Mouse (Mus musculus) heart, embryonic 10.5 days (tissue): ENCODE measurements around the gene Hes2. TPM values are rescaled to one million over a fixed set of nuclear protein-coding genes. Genes with fewer than 3 reads are reported as not detected.

Source experiments
- DNase-seq: peaks from one replicate; pipeline ENCODE4 v3.0.0-alpha.2; 2017; ENCODE audit warnings: low spot score
- H3K27ac ChIP-seq: fragments of 300-500 bp; sonication (generic); 2 replicates; pipeline ENCODE4 v1.5.1; 2016; ENCODE audit warnings: mild to moderate bottlenecking
- H3K27me3 ChIP-seq: fragments of 300-500 bp; sonication (generic); 2 replicates; pipeline ENCODE4 v1.6.1; 2016; ENCODE audit warnings: mild to moderate bottlenecking; ENCODE audit not compliant: poor library complexity, insufficient read depth, severe bottlenecking
- H3K36me3 ChIP-seq: fragments of 300-500 bp; sonication (generic); 2 replicates; pipeline ENCODE4 v1.6.1; 2016; ENCODE audit warnings: mild to moderate bottlenecking, moderate library complexity
- H3K4me1 ChIP-seq: fragments of 300-500 bp; sonication (generic); 2 replicates; pipeline ENCODE4 v1.6.1; 2016; ENCODE audit warnings: mild to moderate bottlenecking
- H3K4me3 ChIP-seq: fragments of 300-500 bp; sonication (generic); 2 replicates; pipeline ENCODE4 v1.5.1; 2016; ENCODE audit warnings: mild to moderate bottlenecking, moderate library complexity
- H3K9me3 ChIP-seq: fragments of 300-500 bp; sonication (generic); 2 replicates; pipeline ENCODE4 v1.6.1; 2016; ENCODE audit warnings: mild to moderate bottlenecking, moderate library complexity
- WGBS: fragments of 180-500 bp; shearing (Covaris S2); methylation state at CpG from one replicate; pipeline ENCODE4 v1.1.7; 2016; 5-methylcytosine and 5-hydroxymethylcytosine counted together
- polyA plus RNA-seq: library from polyadenylated mRNA; unstranded; fragments of >200 nt; fragmentation: Nextera tagmentation; extraction: Ambion mirVana; gene quantifications from 2 replicates; pipeline ENCODE4 v1.2.1, GENCODE M21; 2016

Hes2 gene
- not detected in 2 replicates for polyA plus RNA-seq

DNA sequence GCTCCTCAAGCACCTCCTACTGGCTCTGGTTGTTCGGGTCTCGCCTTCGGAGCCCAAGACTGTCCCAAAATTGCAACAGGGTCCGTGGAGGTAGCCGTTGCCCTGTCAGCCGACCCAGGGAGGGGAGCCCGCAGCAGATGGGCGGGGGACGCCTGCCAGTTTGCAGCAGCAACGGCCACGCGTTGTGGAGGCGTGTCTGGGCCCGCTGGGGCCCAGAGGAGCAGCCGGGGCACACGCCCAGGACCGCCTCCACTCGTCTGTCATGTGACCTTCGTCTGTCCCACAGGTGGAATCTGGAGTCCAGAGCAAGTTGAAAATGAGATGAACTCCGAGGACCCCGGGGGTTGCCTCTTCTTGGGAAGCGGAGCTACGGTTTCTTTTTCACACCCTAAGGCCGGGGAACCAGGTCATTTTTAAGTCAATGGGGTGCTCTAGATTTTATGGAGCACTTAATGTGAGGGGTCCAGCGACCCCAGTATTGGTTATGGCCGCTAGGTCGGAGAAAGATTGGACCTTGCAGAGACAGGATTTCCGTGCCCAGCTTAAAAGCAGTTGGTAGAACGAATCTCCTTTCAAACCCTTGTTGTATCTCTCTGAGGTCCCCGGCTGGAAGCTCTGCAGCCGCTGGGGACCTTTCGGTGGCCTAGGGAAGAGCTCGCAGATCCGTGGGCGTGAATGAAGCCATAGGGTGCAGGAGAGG lies at the start of gene Hes2:
Gene Hes2 (plus strand): TSS at position 283 of the 700 bp plus-strand sequence.
- H3K27me3 ChIP-seq = peaks cover 92% of the 10 kb centered on the region
- H3K27ac ChIP-seq = no peak within 1 kb of the TSS
- H3K9me3 ChIP-seq = no peaks in the 10 kb centered on the region
- no peak for DNase-seq
- H3K4me1 ChIP-seq = peaks cover 24% of the 10 kb centered on the region
- peak within 1 kb of the TSS; percentile 47 for H3K4me3 ChIP-seq
- 7% methylated on average over 35 of the region's 35 CpGs for WGBS
- H3K36me3 ChIP-seq = no peaks in the 10 kb centered on the region

DNA sequence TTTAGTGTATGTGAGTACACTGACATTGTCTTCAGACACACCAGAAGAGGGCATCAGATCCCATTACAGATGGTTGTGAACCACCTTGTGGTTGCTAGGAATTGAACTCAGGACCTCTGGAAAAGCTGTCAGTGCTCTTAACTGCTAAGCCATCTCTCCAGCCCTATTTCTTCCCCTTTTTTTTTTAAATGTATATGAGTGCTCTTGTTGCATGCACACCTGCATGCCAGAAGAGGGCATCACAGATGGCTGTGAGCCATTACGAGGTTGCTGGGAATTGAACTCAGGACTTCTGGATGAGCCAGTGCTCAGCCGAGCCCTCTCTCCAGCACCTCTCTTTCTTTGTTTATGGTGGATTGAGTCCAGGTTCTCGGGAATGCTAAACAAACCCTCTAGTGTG lies 49.2 kb upstream of the Hes2 start:
- Histone ChIP-seq H3K36me3 (peaks cover 82% of the 10 kb centered on the region), H3K27me3 (peaks cover 58% of the 10 kb centered on the region), H3K9me3 (no peaks in the 10 kb centered on the region), H3K27ac (no peak overlapping the region), H3K4me1 (peaks cover 32% of the 10 kb centered on the region), H3K4me3 (no peak overlapping the region)
- no peak for DNase-seq
- WGBS = 87% methylated on average over 3 of the region's 3 CpGs

DNA sequence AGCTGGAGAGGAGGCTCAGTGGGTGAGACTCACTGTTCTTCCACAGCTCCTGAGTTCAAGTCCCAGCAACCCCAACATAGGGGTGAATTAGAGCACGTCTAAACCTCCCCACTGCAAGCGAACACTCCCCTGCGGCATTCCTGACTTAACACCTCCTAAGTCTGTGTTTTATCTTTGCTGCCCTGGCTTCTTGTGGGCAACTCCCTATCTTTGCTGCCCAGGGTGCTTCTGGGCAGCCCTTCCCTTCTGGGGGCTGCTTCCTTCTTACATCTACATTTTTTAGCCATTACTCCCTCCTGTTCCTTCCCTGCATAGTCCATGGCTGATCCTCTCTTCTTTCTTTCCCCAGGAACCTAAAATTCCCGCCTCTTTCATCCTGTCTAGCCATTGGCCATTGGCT lies 48.0 kb upstream of the Hes2 start:
- no peaks in the 10 kb centered on the region for H3K9me3 ChIP-seq
- WGBS = 59% methylated on average over 4 of the region's 4 CpGs
- H3K4me1 ChIP-seq = peaks cover 42% of the 10 kb centered on the region
- H3K4me3 ChIP-seq = no peak overlapping the region
- peaks cover 66% of the 10 kb centered on the region for H3K27me3 ChIP-seq
- H3K27ac ChIP-seq = no peak overlapping the region
- peaks cover 82% of the 10 kb centered on the region for H3K36me3 ChIP-seq
- DNase-seq = no peak

DNA sequence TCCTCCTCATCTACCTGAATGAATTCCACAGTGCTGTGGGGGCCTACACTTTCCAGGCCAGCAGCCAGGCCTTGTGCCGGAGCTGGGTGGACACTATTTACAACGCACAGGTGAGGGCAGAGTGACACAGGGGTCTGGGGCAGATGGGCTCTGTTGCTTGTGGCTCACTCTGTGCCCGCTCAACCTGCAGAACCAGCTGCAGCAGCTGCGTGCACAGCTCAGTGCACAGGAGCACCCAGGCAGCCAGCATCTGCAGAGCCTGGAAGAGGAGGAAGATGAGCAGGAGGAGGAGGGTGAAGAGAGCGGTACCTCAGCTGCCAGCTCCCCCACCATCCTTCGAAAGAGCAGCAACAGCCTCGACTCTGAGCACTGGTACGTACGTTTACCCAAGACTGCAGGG lies 46.3 kb upstream of the Hes2 start:
- Histone ChIP-seq H3K4me1 (peaks cover 48% of the 10 kb centered on the region), H3K9me3 (no peaks in the 10 kb centered on the region), H3K36me3 (peaks cover 69% of the 10 kb centered on the region), H3K4me3 (no peak overlapping the region), H3K27me3 (peaks cover 71% of the 10 kb centered on the region), H3K27ac (no peak overlapping the region)
- 86% methylated on average over 9 of the region's 9 CpGs for WGBS
- no peak for DNase-seq

DNA sequence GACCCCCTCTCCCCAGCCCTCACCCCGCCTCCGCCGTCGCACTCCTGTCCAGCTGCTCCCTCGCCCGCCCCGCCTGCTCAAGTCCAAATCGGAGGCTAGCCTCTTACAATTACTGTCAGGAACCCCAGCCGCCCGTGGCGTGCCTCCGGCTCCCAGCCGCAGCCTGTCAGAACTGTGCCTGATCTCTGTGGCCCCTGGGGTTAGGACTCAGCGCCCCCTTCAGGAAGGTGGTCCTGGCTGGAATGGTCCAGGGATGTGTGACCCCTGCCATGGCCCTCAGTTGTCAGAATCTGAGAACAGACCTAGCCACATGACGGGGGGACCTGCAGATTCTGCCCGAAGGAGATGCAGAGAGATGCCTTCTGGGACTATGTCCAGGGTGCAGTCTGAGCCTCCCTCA lies 44.6 kb upstream of the Hes2 start:
- Histone ChIP-seq H3K27me3 (peaks cover 75% of the 10 kb centered on the region), H3K4me1 (peaks cover 34% of the 10 kb centered on the region), H3K4me3 (no peak overlapping the region), H3K27ac (no peak overlapping the region), H3K36me3 (peaks cover 53% of the 10 kb centered on the region), H3K9me3 (no peaks in the 10 kb centered on the region)
- WGBS = 52% methylated on average over 16 of the region's 16 CpGs
- no peak for DNase-seq

DNA sequence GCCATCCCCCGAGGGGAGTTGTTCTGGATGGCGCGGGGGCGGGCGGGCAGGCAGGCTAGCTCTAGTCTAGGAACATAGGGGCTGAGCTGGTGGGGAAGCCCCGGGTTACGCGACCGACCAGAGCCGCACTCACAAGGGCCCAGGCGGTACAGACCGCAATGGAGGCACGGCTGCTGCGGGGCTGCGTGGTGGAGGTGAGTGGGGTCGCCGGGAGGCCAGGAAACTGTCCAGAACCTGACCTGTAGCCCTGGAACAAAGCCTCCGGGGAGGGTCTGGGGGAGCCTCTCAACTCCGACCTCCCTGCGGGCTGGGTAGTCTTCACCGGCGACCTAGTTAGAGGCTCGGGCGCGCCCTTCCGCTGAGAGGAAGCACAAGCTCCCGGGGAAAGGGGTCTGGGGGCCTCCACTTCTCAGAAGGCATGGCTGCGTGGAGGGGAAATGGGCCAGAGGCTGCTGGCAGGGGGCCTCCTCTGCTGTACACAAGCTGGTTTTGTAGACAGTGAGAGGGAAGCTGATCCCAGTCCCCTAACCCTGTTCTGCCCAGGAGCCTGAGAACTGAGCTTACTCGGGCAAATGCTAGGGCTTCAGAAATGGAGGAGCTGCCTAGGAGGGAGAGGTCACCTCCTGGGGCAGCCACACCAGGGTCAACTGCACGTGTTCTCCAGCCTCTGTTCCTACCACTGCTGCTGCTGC lies 42.6 kb upstream of the Hes2 start, which contains the start of gene Tnfrsf25:
Gene Tnfrsf25 (plus strand): TSS at position 14 of the 692 bp plus-strand sequence.
- no peak for DNase-seq
- peak within 1 kb of the TSS; percentile 53 for H3K4me3 ChIP-seq

DNA sequence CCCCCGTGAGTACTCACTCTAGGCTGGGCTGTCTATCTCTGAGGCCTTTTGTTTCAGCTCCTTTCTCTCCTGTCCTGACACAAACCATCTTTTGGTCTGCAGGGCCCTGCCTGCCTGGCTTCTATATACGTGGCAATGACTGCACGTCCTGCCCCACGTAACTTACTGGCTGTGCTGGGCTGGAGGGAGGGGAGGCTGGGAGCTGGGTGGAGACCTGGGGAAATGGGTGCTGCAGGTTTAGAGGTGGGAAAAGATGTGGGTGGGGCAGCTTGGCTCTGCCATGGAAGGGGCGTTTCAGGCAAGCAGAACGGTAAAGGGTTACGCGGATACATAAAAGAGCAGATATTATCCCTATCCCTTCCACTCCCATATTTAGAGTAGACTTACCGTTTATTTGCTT lies 41.1 kb upstream of the Hes2 start:
- Histone ChIP-seq H3K36me3 (peaks cover 24% of the 10 kb centered on the region), H3K9me3 (no peaks in the 10 kb centered on the region), H3K27me3 (peaks cover 98% of the 10 kb centered on the region), H3K27ac (no peak overlapping the region), H3K4me1 (peaks cover 57% of the 10 kb centered on the region), H3K4me3 (no peak overlapping the region)
- WGBS = 61% methylated on average over 9 of the region's 9 CpGs
- no peak for DNase-seq

More for the DNA sequence above, 42.6 kb upstream of the Hes2 start, which contains the start of gene Tnfrsf25:
- Histone ChIP-seq H3K4me1 (peaks cover 52% of the 10 kb centered on the region), H3K27me3 (peaks cover 90% of the 10 kb centered on the region), H3K36me3 (peaks cover 35% of the 10 kb centered on the region), H3K9me3 (no peaks in the 10 kb centered on the region), H3K27ac (peak within 1 kb of the TSS; percentile 43)
- 2% methylated on average over 30 of the region's 30 CpGs for WGBS

DNA sequence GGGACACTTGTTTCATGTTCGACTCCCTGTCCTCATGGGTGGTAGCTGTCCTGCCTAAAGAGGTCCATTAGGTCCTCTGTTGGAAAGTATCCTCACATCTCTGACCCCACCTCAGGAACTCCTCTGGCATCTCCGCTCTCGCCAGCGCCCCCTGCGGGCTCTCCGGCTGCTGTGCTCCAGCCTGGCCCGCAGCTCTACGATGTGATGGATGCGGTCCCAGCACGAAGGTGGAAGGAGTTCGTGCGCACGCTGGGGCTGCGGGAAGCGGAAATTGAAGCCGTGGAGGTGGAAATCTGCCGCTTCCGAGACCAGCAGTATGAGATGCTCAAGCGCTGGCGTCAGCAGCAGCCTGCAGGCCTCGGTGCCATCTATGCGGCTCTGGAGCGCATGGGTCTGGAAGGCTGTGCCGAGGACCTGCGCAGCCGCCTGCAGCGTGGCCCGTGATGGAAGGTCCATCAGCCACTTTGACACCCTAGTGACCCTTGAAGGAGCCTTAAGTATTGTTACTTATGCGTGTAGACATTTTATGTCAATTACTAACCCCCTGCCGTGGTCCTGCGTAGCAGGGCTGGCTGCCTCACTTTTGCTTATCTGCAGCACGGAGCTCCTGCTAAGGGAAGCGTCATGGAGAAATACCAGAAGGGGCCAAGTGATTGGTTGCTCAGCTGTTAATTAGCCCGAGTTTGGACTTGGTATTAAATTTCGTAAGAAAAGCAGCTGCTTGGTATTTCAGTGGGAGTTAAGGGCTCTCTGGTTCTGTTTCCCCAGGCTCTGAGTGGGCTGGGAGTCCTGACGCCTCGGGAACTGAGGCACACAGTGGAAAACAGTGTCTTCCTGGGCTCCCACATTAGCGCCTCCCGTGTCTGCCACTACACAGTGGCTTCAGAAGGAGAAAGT lies 39.0 kb upstream of the Hes2 start:
- no peak for DNase-seq
- peaks cover 6% of the 10 kb centered on the region; the same call in 1 of the 2 replicates for H3K36me3 ChIP-seq
- 0 out of 2 replicates have a peak overlapping the region, but pooled peaks have one; percentile 13 for H3K27ac ChIP-seq
- peak overlapping the region; percentile 42 for H3K4me3 ChIP-seq
- 3% methylated on average over 39 of the region's 39 CpGs for WGBS
- H3K27me3 ChIP-seq = peaks cover 98% of the 10 kb centered on the region
- peaks cover 49% of the 10 kb centered on the region for H3K4me1 ChIP-seq
- H3K9me3 ChIP-seq = no peaks in the 10 kb centered on the region

DNA sequence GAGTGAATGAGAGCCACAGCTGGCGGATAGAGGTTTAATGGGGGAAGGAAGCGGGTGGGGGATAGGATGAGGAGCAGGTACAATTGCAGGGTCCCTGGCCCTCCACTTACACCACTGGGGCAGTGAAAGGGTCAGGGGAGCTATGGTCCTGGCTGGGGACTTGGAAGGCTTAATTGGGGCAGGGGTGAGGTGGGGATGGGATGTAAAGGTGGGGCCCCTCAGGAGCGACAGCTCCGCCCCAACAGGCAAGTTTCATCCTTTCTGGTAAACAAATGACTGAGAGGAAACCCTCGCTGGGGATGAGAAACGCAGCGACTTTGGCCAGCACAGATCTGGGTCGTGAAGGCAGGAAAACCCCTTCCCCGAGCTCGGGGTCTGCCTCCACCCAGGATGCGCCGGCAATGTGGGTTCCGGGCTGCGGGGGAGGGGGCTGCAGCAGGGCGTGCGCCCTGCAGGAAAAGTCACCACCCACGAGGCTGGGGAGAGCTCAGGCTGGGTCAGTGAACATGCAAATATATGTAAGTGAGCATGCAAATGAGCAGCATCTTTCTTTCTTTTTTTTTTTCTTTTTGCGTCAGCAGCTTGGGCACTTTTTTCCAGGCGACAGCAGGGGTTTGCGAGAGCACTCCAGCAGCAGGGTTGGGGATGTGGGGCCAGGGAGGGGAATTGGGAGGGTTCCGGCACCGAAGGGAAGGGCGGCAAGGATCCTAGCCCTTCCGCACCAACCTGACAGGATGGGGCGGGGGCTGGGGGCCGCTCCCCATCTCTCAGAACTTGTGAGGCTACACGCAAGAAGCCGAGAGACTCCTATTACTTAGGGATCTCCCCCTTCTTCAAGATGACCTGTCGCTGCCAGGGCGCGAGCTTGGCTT lies 38.1 kb upstream of the Hes2 start:
- H3K27ac ChIP-seq = no peak overlapping the region
- H3K9me3 ChIP-seq = no peaks in the 10 kb centered on the region
- peaks cover 50% of the 10 kb centered on the region for H3K4me1 ChIP-seq
- peaks cover 98% of the 10 kb centered on the region for H3K27me3 ChIP-seq
- no peaks in the 10 kb centered on the region for H3K36me3 ChIP-seq
- peak overlapping the region; percentile 42 for H3K4me3 ChIP-seq
- WGBS = 2% methylated on average over 31 of the region's 31 CpGs
- DNase-seq = no peak

DNA sequence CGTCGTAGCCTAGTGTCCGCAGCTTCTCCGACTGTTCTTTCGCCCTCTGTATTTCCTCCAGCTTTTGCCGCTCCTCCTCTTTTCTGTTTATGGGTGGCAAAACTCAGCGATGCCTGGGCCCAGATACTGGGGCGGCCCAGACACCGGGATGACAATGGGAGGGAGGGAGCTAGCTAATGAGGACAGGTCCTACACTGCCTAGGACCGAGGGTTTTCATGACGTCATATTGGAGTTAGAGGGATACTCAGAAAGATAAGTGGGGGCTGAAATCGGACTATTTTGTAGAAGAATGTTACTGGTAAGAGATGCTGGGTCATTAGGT lies 37.5 kb upstream of the Hes2 start:
- 2% methylated on average over 12 of the region's 12 CpGs for WGBS
- peak overlapping the region; percentile 42 for H3K4me3 ChIP-seq
- H3K36me3 ChIP-seq = no peaks in the 10 kb centered on the region
- H3K27me3 ChIP-seq = peaks cover 98% of the 10 kb centered on the region
- no peaks in the 10 kb centered on the region for H3K9me3 ChIP-seq
- no peak for DNase-seq
- peaks cover 50% of the 10 kb centered on the region for H3K4me1 ChIP-seq
- no peak overlapping the region for H3K27ac ChIP-seq

DNA sequence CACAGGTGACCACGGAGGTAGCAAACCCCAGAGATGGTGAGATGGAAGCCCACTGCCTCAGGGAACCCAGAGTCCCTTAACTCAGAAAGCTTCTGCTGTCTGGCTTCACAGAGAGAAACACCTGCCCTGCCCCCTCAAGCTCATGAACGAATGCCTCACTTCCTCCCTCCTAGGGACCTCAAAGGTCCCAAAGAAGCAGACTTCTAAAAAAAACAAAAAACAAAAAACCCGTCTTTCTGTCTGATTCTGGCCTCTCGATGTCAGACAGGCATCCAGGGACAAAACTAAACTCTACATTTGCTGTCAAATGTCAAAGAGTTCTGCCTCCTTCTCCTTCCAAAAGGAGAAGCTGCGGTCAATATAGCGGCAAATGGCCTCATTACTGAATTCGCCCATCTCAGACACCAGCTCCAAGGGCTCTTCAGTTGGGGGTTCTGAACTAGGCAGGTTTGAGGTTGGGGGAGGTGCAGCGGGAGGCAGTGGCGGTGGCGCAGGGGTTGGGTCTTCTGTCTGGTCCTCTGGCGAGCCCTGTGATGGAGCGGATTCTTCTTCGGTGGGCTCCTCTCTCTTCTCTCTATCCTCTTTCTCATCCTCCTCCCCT lies 34.2 kb upstream of the Hes2 start:
- no peak for DNase-seq
- Histone ChIP-seq H3K9me3 (no peaks in the 10 kb centered on the region), H3K27ac (no peak overlapping the region), H3K4me3 (peak overlapping the region; percentile 55), H3K36me3 (no peaks in the 10 kb centered on the region), H3K27me3 (peaks cover 98% of the 10 kb centered on the region), H3K4me1 (peaks cover 53% of the 10 kb centered on the region)
- 13% methylated on average over 13 of the region's 13 CpGs for WGBS
